Mouse (Mus musculus): ENCODE results near the gene Cyb561a3.
"Not testable (repeated sequence)": the region's sequence is repeated elsewhere in the genome, so short reads cannot be mapped to it uniquely, and the experiment has no call there.

Cyb561a3 gene

GRCm38 (mm10) chr19:10576690-10577561, at the start of gene Cyb561a3, which contains the start of gene Tmem138:
Cyb561a3 (plus strand) TSS chr19:10577172.
Tmem138 (minus strand) TSS chr19:10577362.
- DNase-seq (ENCODE audit: extremely low read depth, insufficient read length, low spot score): peak; percentile 93

- no peak for DNase-seq (ENCODE audit: extremely low read depth, insufficient read length, low spot score)
These were observed 46.9 kb upstream of the Cyb561a3 start for GRCm38 (mm10) chr19:10530082-10530481.

- no peak for DNase-seq (ENCODE audit: extremely low read depth, insufficient read length, low spot score)
These were observed 37.5 kb upstream of the Cyb561a3 start for GRCm38 (mm10) chr19:10539454-10539853.

- DNase-seq (ENCODE audit: extremely low read depth, insufficient read length, low spot score): peak; percentile 82
These were observed 21.1 kb upstream of the Cyb561a3 start, which contains the start of gene Tmem216 for GRCm38 (mm10) chr19:10555624-10556510. Tmem216 (minus strand) TSS chr19:10556238.

GRCm38 (mm10) chr19:10557001-10557400, 20.0 kb upstream of the Cyb561a3 start:
- no peak for DNase-seq (ENCODE audit: extremely low read depth, insufficient read length, low spot score)

- DNase-seq (ENCODE audit: extremely low read depth, insufficient read length, low spot score): no peak
These were observed 19.5 kb upstream of the Cyb561a3 start for GRCm38 (mm10) chr19:10557430-10557829.

- DNase-seq (ENCODE audit: extremely low read depth, insufficient read length, low spot score): not testable (repeated sequence)
These were observed 19.1 kb upstream of the Cyb561a3 start for GRCm38 (mm10) chr19:10557837-10558375.

- DNase-seq (ENCODE audit: extremely low read depth, insufficient read length, low spot score): peak; percentile 40
These were observed 16.9 kb upstream of the Cyb561a3 start for GRCm38 (mm10) chr19:10560108-10560507.

GRCm38 (mm10) chr19:10561558-10562314, 15.2 kb upstream of the Cyb561a3 start:
- peak; percentile 61 for DNase-seq (ENCODE audit: extremely low read depth, insufficient read length, low spot score)

- no peak for DNase-seq (ENCODE audit: extremely low read depth, insufficient read length, low spot score)
These were observed 14.6 kb upstream of the Cyb561a3 start for GRCm38 (mm10) chr19:10562351-10562750.

- DNase-seq (ENCODE audit: extremely low read depth, insufficient read length, low spot score): no peak
These were observed 12.7 kb upstream of the Cyb561a3 start for GRCm38 (mm10) chr19:10564278-10564677.

- DNase-seq (ENCODE audit: extremely low read depth, insufficient read length, low spot score): peak; percentile 32
These were observed 11.8 kb upstream of the Cyb561a3 start for GRCm38 (mm10) chr19:10565217-10565616.

- DNase-seq (ENCODE audit: extremely low read depth, insufficient read length, low spot score): no peak
These were observed 7.3 kb upstream of the Cyb561a3 start for GRCm38 (mm10) chr19:10569627-10570026.

- DNase-seq (ENCODE audit: extremely low read depth, insufficient read length, low spot score): no peak
These were observed 3.1 kb downstream of the Cyb561a3 start for GRCm38 (mm10) chr19:10580102-10580501.

- no peak for DNase-seq (ENCODE audit: extremely low read depth, insufficient read length, low spot score)
These were observed 3.8 kb downstream of the Cyb561a3 start for GRCm38 (mm10) chr19:10580761-10581160.

- no peak for DNase-seq (ENCODE audit: extremely low read depth, insufficient read length, low spot score)
These were observed 5.0 kb downstream of the Cyb561a3 start for GRCm38 (mm10) chr19:10581984-10582383.

GRCm38 (mm10) chr19:10583550-10584146, 6.7 kb downstream of the Cyb561a3 start:
- DNase-seq (ENCODE audit: extremely low read depth, insufficient read length, low spot score): no peak

GRCm38 (mm10) chr19:10585112-10585511, 8.1 kb downstream of the Cyb561a3 start:
- no peak for DNase-seq (ENCODE audit: extremely low read depth, insufficient read length, low spot score)

- DNase-seq (ENCODE audit: extremely low read depth, insufficient read length, low spot score): no peak
These were observed 10.3 kb downstream of the Cyb561a3 start for GRCm38 (mm10) chr19:10587231-10587630.
